Mouse (Mus musculus) subcutaneous adipose tissue, adult 2 months (tissue): Measurements from ENCODE around the gene Dbnl. TPM values are rescaled to one million over a fixed set of nuclear protein-coding genes. Genes with fewer than 3 reads are reported as not detected.

Experiments
- polyA plus RNA-seq: library from polyadenylated mRNA; depleted of rRNA; stranded (reverse); fragments of >200 nt; gene quantifications from 2 replicates; pipeline ENCODE4 v1.2.3, GENCODE M21; 2012; ENCODE audit warnings: low replicate concordance; rRNA removed

Gene Dbnl
- polyA plus RNA-seq: 56.4 and 73.3 TPM in 2 replicates

DNA sequence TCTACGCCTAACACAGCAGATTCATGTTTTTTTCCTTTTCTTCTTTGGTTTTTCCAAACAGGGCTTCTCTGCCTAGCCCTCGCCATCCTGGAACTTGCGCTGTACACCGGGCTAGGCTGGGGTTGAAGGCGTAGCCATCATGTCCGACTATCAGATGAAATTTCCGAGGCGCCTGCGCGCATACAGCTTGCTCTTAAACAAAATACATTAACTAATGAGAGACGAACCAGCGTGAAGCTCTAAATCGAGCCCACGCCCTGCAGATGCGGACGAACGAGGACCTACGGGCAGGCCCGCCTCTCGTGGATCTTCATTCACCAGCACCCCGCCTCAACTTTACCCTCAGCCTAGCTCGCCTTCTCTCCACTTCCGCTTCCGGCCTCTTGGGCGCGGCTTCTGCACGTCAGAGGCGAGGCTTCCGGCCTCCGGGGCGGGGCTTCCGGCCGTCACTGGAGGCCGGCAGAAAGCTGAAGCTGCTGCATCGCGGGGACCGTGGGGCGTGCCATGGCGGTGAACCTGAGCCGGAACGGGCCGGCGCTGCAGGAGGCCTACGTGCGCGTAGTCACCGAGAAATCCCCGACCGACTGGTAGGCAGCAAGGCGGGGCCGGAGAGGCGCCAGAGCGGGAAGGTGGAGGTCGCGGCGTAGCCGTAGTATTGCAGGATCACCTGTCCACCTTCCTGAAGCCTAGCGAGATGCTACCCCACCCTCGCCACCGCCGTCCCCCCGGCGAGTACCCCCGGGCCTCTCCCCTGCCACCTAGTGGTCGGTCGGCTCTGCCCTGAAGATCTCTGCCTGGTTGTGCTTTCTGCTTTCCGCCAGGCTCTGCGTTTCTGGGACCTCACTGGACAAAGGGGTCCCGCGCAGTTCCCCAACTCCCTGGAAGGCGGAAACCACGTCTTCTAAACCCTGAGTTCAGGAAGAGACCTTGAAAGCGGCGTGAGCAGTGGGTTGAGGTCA, at the start of gene Dbnl:
Gene Dbnl, plus strand, starts transcription at position 433 of the 959 bp plus-strand sequence.

DNA sequence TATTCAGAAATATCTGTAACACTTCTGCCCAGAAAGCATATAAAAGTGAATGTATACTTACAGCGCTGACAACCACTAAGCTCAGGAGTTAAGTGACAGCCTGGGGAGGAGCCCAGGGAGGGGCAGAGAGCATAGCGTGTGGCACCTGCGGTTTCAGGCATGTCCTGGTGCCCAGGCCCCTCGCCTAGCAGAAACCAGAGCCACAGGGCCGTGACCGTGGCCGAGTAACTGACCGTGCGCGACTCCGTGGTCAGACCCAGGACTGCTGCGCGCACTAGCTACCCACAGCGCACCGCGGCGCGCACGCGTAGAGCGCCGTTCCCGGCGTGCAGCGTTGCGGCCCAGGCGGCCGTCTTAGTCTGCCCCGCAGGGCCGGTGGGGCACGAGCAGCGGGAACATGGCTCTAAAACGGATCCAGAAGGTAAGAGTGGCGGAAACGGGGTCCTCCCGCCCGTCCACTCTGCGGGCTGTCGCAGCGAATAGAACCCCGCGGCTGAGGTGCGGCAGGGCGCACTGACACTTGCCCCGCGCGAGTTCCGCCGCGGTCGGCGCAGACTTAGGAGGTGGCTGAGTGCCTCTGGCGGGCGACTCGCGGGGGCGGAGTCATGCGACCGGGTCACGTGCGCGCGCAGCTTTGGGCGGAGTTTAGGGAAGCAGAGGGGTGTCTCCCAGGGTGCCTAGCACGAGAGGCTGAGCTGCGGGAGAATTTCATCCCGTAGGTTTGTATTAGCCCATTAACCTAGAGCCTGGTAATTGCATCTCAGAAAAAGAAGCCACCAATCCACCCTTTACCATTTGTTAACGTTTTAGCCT, 26.3 kb upstream of the Dbnl start, which contains the start of gene Urgcp:
Gene Urgcp, minus strand, starts transcription at position 557 of the 813 bp plus-strand sequence.

GRCm38 (mm10) chr11:5803551-5803981, 15.3 kb downstream of the Dbnl start, which contains the start of gene Pgam2:
Gene Pgam2, minus strand, starts transcription at chr11:5803733.

DNA sequence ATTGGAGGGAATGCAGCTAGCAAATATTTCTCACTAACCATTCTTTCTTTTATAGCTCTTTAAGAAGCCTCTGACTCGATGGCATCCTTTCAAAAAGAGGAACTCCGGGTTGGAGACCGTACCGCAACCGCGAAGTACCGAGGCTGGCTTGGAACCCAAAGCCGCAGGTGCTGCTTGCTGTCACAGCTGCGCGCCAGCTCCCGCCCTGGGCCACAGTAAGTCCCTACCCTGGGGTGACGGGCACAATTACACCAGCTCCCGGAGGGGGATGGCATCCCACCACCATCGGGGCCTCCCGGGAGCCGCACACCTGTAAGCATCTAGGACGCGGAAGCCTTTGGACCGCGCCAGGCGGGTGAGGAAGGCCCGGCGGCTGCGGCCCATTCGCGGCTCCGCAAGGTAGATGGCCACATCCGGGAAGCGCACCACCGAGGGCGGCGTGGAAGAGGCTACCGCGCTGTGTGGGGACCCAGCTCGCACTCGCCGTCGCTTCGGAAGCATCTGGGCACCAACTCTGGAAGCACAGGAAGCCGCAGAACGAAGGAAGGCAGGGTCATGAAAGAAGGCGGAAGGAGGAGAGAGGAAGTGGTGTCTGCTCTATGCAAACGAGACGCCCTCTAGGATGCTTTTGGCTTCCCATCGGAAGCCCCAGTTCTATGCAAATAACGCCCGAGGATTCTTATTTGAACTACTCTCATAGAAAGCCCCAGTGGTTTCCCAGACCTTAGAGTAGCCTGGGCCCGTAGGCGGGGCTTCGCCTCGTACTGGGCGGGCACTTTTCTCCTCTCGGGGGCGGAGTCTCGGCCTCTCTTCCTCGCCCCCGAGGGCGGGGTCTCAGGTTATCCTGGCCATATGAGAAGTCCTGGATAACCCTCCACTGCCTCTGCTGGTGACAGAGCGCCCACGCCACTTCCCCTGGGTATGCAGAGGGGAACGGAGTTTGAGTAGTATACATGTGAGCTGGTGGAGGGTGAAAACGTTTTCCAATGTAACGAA, 49.3 kb downstream of the Dbnl start, which contains the start of gene Polm:
Gene Polm, minus strand, starts transcription at position 766 of the 996 bp plus-strand sequence.

Other genes starting within 250 kb of the Dbnl start
- 6.2 and 12.3 TPM in 2 replicates for gene Ccdc117, start 246.3 kb upstream of the Dbnl start, polyA plus RNA-seq
- not detected in 2 replicates for gene Ankrd36, start 218.8 kb upstream of the Dbnl start, polyA plus RNA-seq
- gene Mrps24, start 72.8 kb upstream of the Dbnl start, polyA plus RNA-seq: 107 and 215 TPM in 2 replicates
- gene Urgcp, start 26.1 kb upstream of the Dbnl start, polyA plus RNA-seq: 24.1 and 32.3 TPM in 2 replicates
- gene Pgam2, start 15.2 kb downstream of the Dbnl start, polyA plus RNA-seq: 0.72 and 0.75 TPM in 2 replicates
- gene Polm, start 49.5 kb downstream of the Dbnl start, polyA plus RNA-seq: 21.6 and 35.9 TPM in 2 replicates
- gene Aebp1, start 73.5 kb downstream of the Dbnl start, polyA plus RNA-seq: 99.4 and 539 TPM in 2 replicates
- 58.2 and 143 TPM in 2 replicates for gene Pold2, start 89.8 kb downstream of the Dbnl start, polyA plus RNA-seq
- gene Myl7, start 110.3 kb downstream of the Dbnl start, polyA plus RNA-seq: 0.26 and 0.59 TPM in 2 replicates
- gene Gck, start 161.6 kb downstream of the Dbnl start, polyA plus RNA-seq: 0.26 and 0.81 TPM in 2 replicates
- gene Ykt6, start 167.2 kb downstream of the Dbnl start, polyA plus RNA-seq: 75.5 and 95.5 TPM in 2 replicates